Mouse (Mus musculus): ENCODE measurements around the gene Irf6. TPM values are rescaled to one million over a fixed set of nuclear protein-coding genes. Genes with fewer than 3 reads are reported as not detected.

Irf6 gene
- total and polyA plus RNA-seq, 3 experiments: 0.15 to 0.19 TPM; not detected in 1

GRCm38 (mm10) chr1:193146416-193146815 lies 6.5 kb upstream of the Irf6 start:
- Histone ChIP-seq H3K27ac (ENCODE audit: control insufficient read depth, low read depth, low read length) (no peak overlapping the region), H3K9ac (ENCODE audit: control insufficient read depth, low read depth, low read length, poor library complexity, severe bottlenecking) (no peak overlapping the region), H3K27me3 (ENCODE audit: control insufficient read depth in 1 of 2, insufficient read depth in 2 of 2, low read length in 2 of 2) (peaks cover 9 to 11% of the 10 kb centered on the region in 2 experiments), H3K36me3 (ENCODE audit: control insufficient read depth in 1 of 2, insufficient read depth in 2 of 2, low read length in 2 of 2) (no peaks in the 10 kb centered on the region), H3K4me3 (ENCODE audit: control insufficient read depth in 1 of 2, insufficient read depth in 1 of 2, low read depth in 2 of 2, low read length in 2 of 2) (no peak overlapping the region), H3K9me3 (replicated peaks; ENCODE audit: insufficient read depth, low read length) (no peaks in the 10 kb centered on the region), H3K4me1 (ENCODE audit: control insufficient read depth in 1 of 2, insufficient read depth in 2 of 2, low read length in 2 of 2) (no peaks in the 10 kb centered on the region), H3K79me2 (ENCODE audit: control insufficient read depth, insufficient read depth, low read length, poor library complexity) (no peaks in the 10 kb centered on the region)
- no peak for DNase-seq (ENCODE audit: low read depth, low spot score)
- TF ChIP-seq POLR2A (IDR thresholded peaks at IDR 0.05; ENCODE audit: control insufficient read depth in 1 of 2, insufficient read depth in 1 of 2, low read depth in 1 of 2, low read length in 2 of 2, poor library complexity in 1 of 2): no peak
- no peak for TF ChIP-seq ZMIZ1 (IDR thresholded peaks at IDR 0.05; ENCODE audit: low read depth, low read length)
- TF ChIP-seq NELFE (IDR thresholded peaks at IDR 0.05; ENCODE audit: low read depth, low read length): no peak
- TF ChIP-seq GABPA (IDR thresholded peaks at IDR 0.05; ENCODE audit: low read depth, low read length): no peak
- TF ChIP-seq HCFC1 (IDR thresholded peaks at IDR 0.05; ENCODE audit: low read depth, low read length): no peak
- no peak for TF ChIP-seq E2F4 (IDR thresholded peaks at IDR 0.05; ENCODE audit: borderline replicate concordance, low read depth, low read length)
- no peak for TF ChIP-seq MAFK (IDR thresholded peaks at IDR 0.05; ENCODE audit: borderline replicate concordance, low read depth, low read length)
- TF ChIP-seq JUND (IDR thresholded peaks at IDR 0.05; ENCODE audit: low read depth, low read length): no peak
- TF ChIP-seq KAT2A (conservative IDR thresholded peaks at IDR 0.05; ENCODE audit: low read depth, low read length): no peak
- TF ChIP-seq ZC3H11A (IDR thresholded peaks at IDR 0.05; ENCODE audit: low read depth, low read length): no peak
- TF ChIP-seq CHD1 (IDR thresholded peaks at IDR 0.05; ENCODE audit: low read depth, low read length): no peak
- no peak for TF ChIP-seq MXI1 (IDR thresholded peaks at IDR 0.05; ENCODE audit: low read depth, low read length)
- TF ChIP-seq BHLHE40 (IDR thresholded peaks at IDR 0.05; ENCODE audit: borderline replicate concordance, low read depth, low read length): no peak
- no peak for TF ChIP-seq TAL1 (IDR thresholded peaks at IDR 0.05; ENCODE audit: low read length)
- no peak for TF ChIP-seq ZNF384 (IDR thresholded peaks at IDR 0.05; ENCODE audit: low read depth, low read length)
- no peak for TF ChIP-seq CTCF (IDR thresholded peaks at IDR 0.05 in 2 of 3, conservative IDR thresholded peaks at IDR 0.05 in 1 of 3; ENCODE audit: control insufficient read depth in 1 of 3, insufficient read depth in 1 of 3, low read depth in 2 of 3, low read length in 3 of 3, poor library complexity in 1 of 3, severe bottlenecking in 1 of 3)
- no peak for TF ChIP-seq SMC3 (IDR thresholded peaks at IDR 0.05; ENCODE audit: low read depth, low read length)
- no peak for TF ChIP-seq SIN3A (IDR thresholded peaks at IDR 0.05; ENCODE audit: low read length)
- TF ChIP-seq POLR2AphosphoS2 (IDR thresholded peaks at IDR 0.05; ENCODE audit: low read length): no peak

GRCm38 (mm10) chr1:193149231-193149630 lies 3.7 kb upstream of the Irf6 start:
- no peaks in the 10 kb centered on the region for H3K9me3 ChIP-seq (replicated peaks; ENCODE audit: insufficient read depth, low read length)
- no peak overlapping the region for H3K27ac ChIP-seq (ENCODE audit: control insufficient read depth, low read depth, low read length)
- H3K4me3 ChIP-seq (ENCODE audit: control insufficient read depth in 1 of 2, insufficient read depth in 1 of 2, low read depth in 2 of 2, low read length in 2 of 2): no peak overlapping the region
- no peaks in the 10 kb centered on the region for H3K79me2 ChIP-seq (ENCODE audit: control insufficient read depth, insufficient read depth, low read length, poor library complexity)
- no peaks in the 10 kb centered on the region for H3K4me1 ChIP-seq (ENCODE audit: control insufficient read depth in 1 of 2, insufficient read depth in 2 of 2, low read length in 2 of 2)
- no peak for DNase-seq (ENCODE audit: low read depth, low spot score)
- TF ChIP-seq NRF1 (IDR thresholded peaks at IDR 0.05; ENCODE audit: insufficient read depth, low read depth, low read length, poor library complexity, severe bottlenecking) (no peak), BHLHE40 (IDR thresholded peaks at IDR 0.05; ENCODE audit: borderline replicate concordance, low read depth, low read length) (no peak), EP300 (IDR thresholded peaks at IDR 0.05; ENCODE audit: low read depth in 1 of 2, low read length in 2 of 2) (no peak), RCOR1 (IDR thresholded peaks at IDR 0.05; ENCODE audit: low read depth, low read length) (no peak), POLR2AphosphoS2 (IDR thresholded peaks at IDR 0.05; ENCODE audit: low read length) (no peak), TBP (IDR thresholded peaks at IDR 0.05; ENCODE audit: low read depth, low read length) (no peak), E2F4 (IDR thresholded peaks at IDR 0.05; ENCODE audit: borderline replicate concordance, low read depth, low read length) (no peak), MAZ (IDR thresholded peaks at IDR 0.05; ENCODE audit: low read depth, low read length) (no peak), TCF12 (IDR thresholded peaks at IDR 0.05; ENCODE audit: low read depth, low read length) (no peak), SIN3A (IDR thresholded peaks at IDR 0.05; ENCODE audit: low read length) (no peak), CTCF (IDR thresholded peaks at IDR 0.05 in 2 of 3, conservative IDR thresholded peaks at IDR 0.05 in 1 of 3; ENCODE audit: control insufficient read depth in 1 of 3, insufficient read depth in 1 of 3, low read depth in 2 of 3, low read length in 3 of 3, poor library complexity in 1 of 3, severe bottlenecking in 1 of 3) (no peak)
- peaks cover 6 to 7% of the 10 kb centered on the region in 2 experiments for H3K27me3 ChIP-seq (ENCODE audit: control insufficient read depth in 1 of 2, insufficient read depth in 2 of 2, low read length in 2 of 2)
- no peaks in the 10 kb centered on the region for H3K36me3 ChIP-seq (ENCODE audit: control insufficient read depth in 1 of 2, insufficient read depth in 2 of 2, low read length in 2 of 2)
- H3K9ac ChIP-seq (ENCODE audit: control insufficient read depth, low read depth, low read length, poor library complexity, severe bottlenecking): no peak overlapping the region
